Mouse (Mus musculus): ENCODE measurements around the gene Slc25a5. TPM values are rescaled to one million over a fixed set of nuclear protein-coding genes. Genes with fewer than 3 reads are reported as not detected.

Slc25a5 gene
- total and polyA plus RNA-seq, 3 experiments = 591 to 1,177 (median 881) TPM

- Histone ChIP-seq H3K4me1 (ENCODE audit: control insufficient read depth in 1 of 2, insufficient read depth in 2 of 2) (peaks cover 0 to 14% of the 10 kb centered on the region in 2 experiments; a peak in 2 of 4 replicates), H3K4me2 (ENCODE audit: insufficient read depth, low read depth, poor library complexity, severe bottlenecking) (no peak overlapping the region), H3K36me3 (replicated peaks in 1 of 2; ENCODE audit: control insufficient read depth in 1 of 2, insufficient read depth in 1 of 2, low read length in 1 of 2) (no peaks in the 10 kb centered on the region), H3K27me3 (replicated peaks) (no peaks in the 10 kb centered on the region), H3K27ac (ENCODE audit: insufficient read depth, low read depth) (no peak overlapping the region), H3K9ac (ENCODE audit: insufficient read depth, low read depth) (no peak overlapping the region), H3K79me2 (replicated peaks; ENCODE audit: control insufficient read depth, extremely low read depth, insufficient read depth, poor library complexity, severe bottlenecking) (no peaks in the 10 kb centered on the region), H3K4me3 (replicated peaks in 1 of 3; ENCODE audit: low read depth in 2 of 3, low read length in 2 of 3, poor library complexity in 1 of 3) (no peak overlapping the region), H3K9me3 (replicated peaks; ENCODE audit: low read length) (no peaks in the 10 kb centered on the region)
- peak; percentile 41 for DNase-seq (ENCODE audit: extremely low read depth)
- dilution Hi-C loops (cut with MboI; ENCODE audit: extremely low pct_ligation_motif_present, extremely low pct_unique_long_range_greater_than_20kb, low sequenced_read_pairs) (no loop called here), in situ Hi-C loops (cut with MboI; ENCODE audit: low pct_ligation_motif_present, low pct_unique_long_range_greater_than_20kb, low sequenced_read_pairs) (no loop called here)
- TF ChIP-seq IRF4 (IDR thresholded peaks at IDR 0.05; ENCODE audit: low read depth, low read length) = no peak
- peak; percentile 73 for TF ChIP-seq BHLHE40 (IDR thresholded peaks at IDR 0.05; ENCODE audit: low read depth, low read length)
- no peak for TF ChIP-seq POLR2A (IDR thresholded peaks at IDR 0.05; ENCODE audit: low read depth, low read length)
Observed at GRCm38 (mm10) chrX:36816368-36816899, 21.0 kb downstream of the Slc25a5 start.

DNA sequence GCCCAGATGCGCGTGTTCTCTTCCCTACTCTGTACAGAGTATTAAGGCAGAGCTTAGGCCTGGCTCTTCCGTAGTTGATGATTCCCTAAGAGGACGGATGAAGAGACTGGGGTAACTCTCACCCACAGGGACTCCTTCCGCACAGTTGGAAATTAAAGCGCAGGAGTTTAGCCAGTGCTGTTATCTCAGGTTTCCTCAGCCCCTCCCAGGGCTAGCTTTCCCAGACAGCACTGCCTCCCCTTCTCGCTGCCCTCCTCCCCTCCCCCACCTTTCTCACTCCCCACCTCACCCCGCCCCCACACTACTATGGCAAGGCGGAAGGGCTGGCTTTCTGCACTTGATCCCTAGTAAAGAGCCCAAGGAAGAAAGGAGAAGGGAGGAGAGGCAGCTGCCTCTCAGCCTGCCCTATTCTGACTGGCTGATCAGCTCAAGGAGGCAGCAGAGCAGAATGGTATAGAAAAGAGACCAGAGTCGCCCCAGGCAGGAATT, 21.5 kb downstream of the Slc25a5 start:
- in situ Hi-C loops (cut with MboI; ENCODE audit: low pct_ligation_motif_present, low pct_unique_long_range_greater_than_20kb, low sequenced_read_pairs) (no loop called here), dilution Hi-C loops (cut with MboI; ENCODE audit: extremely low pct_ligation_motif_present, extremely low pct_unique_long_range_greater_than_20kb, low sequenced_read_pairs) (no loop called here)
- Histone ChIP-seq H3K79me2 (replicated peaks; ENCODE audit: control insufficient read depth, extremely low read depth, insufficient read depth, poor library complexity, severe bottlenecking) (no peaks in the 10 kb centered on the region), H3K4me1 (ENCODE audit: control insufficient read depth in 1 of 2, insufficient read depth in 2 of 2) (peaks cover 0 to 14% of the 10 kb centered on the region in 2 experiments; a peak in 2 of 4 replicates), H3K9me3 (replicated peaks; ENCODE audit: low read length) (no peaks in the 10 kb centered on the region), H3K27ac (ENCODE audit: insufficient read depth, low read depth) (no peak overlapping the region), H3K4me2 (ENCODE audit: insufficient read depth, low read depth, poor library complexity, severe bottlenecking) (no peak overlapping the region), H3K4me3 (replicated peaks in 1 of 3; ENCODE audit: low read depth in 2 of 3, low read length in 2 of 3, poor library complexity in 1 of 3) (no peak overlapping the region), H3K27me3 (replicated peaks) (no peaks in the 10 kb centered on the region), H3K9ac (ENCODE audit: insufficient read depth, low read depth) (no peak overlapping the region), H3K36me3 (replicated peaks in 1 of 2; ENCODE audit: control insufficient read depth in 1 of 2, insufficient read depth in 1 of 2, low read length in 1 of 2) (no peaks in the 10 kb centered on the region)
- no peak for TF ChIP-seq PAX5 (IDR thresholded peaks at IDR 0.05; ENCODE audit: low read length)
- TF ChIP-seq ELF1 (IDR thresholded peaks at IDR 0.05; ENCODE audit: low read depth, low read length) = no peak
- no peak for TF ChIP-seq USF1 (IDR thresholded peaks at IDR 0.05; ENCODE audit: low read depth, low read length)
- TF ChIP-seq CHD2 (IDR thresholded peaks at IDR 0.05; ENCODE audit: low read length) = no peak
- no peak for TF ChIP-seq MEF2A (IDR thresholded peaks at IDR 0.05; ENCODE audit: borderline replicate concordance, low read depth, low read length)
- no peak for TF ChIP-seq ZNF384 (IDR thresholded peaks at IDR 0.05; ENCODE audit: low read depth, low read length)
- no peak for TF ChIP-seq POLR2A (IDR thresholded peaks at IDR 0.05; ENCODE audit: low read depth, low read length)
- DNase-seq (ENCODE audit: extremely low read depth) = no peak

DNA sequence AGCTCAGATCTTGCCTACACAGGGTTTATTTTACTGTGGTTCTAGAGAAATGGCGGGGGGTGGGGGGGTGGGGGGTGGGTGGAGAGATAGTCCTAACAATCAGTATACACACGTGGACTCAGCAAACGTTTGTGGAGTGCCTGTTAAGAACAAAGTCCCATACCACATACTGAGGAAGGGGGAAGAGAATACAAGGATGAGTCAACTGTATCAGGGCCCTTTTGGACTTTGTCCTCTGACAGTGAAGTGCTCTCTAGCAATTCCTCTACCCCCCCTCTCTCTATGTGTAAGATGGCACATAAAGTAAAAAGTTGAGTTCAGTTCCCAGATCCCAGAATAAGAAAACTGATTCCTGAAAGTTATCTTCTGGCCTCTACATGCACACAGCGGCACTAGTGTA, 24.1 kb downstream of the Slc25a5 start:
- DNase-seq (ENCODE audit: extremely low read depth) = no peak
- TF ChIP-seq MEF2A (IDR thresholded peaks at IDR 0.05; ENCODE audit: borderline replicate concordance, low read depth, low read length) = no peak
- TF ChIP-seq USF1 (IDR thresholded peaks at IDR 0.05; ENCODE audit: low read depth, low read length) = no peak
- TF ChIP-seq RAD21 (IDR thresholded peaks at IDR 0.05; ENCODE audit: low read depth, low read length) = no peak
- no peak for TF ChIP-seq ZC3H11A (IDR thresholded peaks at IDR 0.05; ENCODE audit: low read depth, low read length)
- TF ChIP-seq ZNF384 (IDR thresholded peaks at IDR 0.05; ENCODE audit: low read depth, low read length) = no peak
- TF ChIP-seq E2F4 (IDR thresholded peaks at IDR 0.05; ENCODE audit: insufficient replicate concordance, low read depth, low read length) = no peak

More for the DNA sequence above, 24.1 kb downstream of the Slc25a5 start:
- Histone ChIP-seq H3K4me1 (ENCODE audit: control insufficient read depth in 1 of 2, insufficient read depth in 2 of 2) (peaks cover 0 to 14% of the 10 kb centered on the region in 2 experiments; a peak in 2 of 4 replicates), H3K9me3 (replicated peaks; ENCODE audit: low read length) (no peaks in the 10 kb centered on the region), H3K4me3 (replicated peaks in 1 of 3; ENCODE audit: low read depth in 2 of 3, low read length in 2 of 3, poor library complexity in 1 of 3) (no peak overlapping the region), H3K79me2 (replicated peaks; ENCODE audit: control insufficient read depth, extremely low read depth, insufficient read depth, poor library complexity, severe bottlenecking) (no peaks in the 10 kb centered on the region), H3K4me2 (ENCODE audit: insufficient read depth, low read depth, poor library complexity, severe bottlenecking) (no peak overlapping the region), H3K36me3 (replicated peaks in 1 of 2; ENCODE audit: control insufficient read depth in 1 of 2, insufficient read depth in 1 of 2, low read length in 1 of 2) (peaks cover 0 to 2% of the 10 kb centered on the region in 2 experiments), H3K9ac (ENCODE audit: insufficient read depth, low read depth) (no peak overlapping the region), H3K27me3 (replicated peaks) (no peaks in the 10 kb centered on the region), H3K27ac (ENCODE audit: insufficient read depth, low read depth) (no peak overlapping the region)
- in situ Hi-C loops (cut with MboI; ENCODE audit: low pct_ligation_motif_present, low pct_unique_long_range_greater_than_20kb, low sequenced_read_pairs) = no loop called here
- dilution Hi-C loops (cut with MboI; ENCODE audit: extremely low pct_ligation_motif_present, extremely low pct_unique_long_range_greater_than_20kb, low sequenced_read_pairs) = no loop called here

All from CH12.LX (cell line).